Mouse (Mus musculus) cerebellum, adult 11-12 months (tissue): Measurements from ENCODE around the gene Cav1.

ENCODE experiments used
- DNase-seq: peaks from one replicate; pipeline ENCODE4 v3.0.0; 2022

Gene Cav1

GRCm38 (mm10) chr6:17305954-17306601 lies at the start of gene Cav1:
Cav1 (plus strand) TSS chr6:17306335.
- peak; percentile 6 for DNase-seq

DNA sequence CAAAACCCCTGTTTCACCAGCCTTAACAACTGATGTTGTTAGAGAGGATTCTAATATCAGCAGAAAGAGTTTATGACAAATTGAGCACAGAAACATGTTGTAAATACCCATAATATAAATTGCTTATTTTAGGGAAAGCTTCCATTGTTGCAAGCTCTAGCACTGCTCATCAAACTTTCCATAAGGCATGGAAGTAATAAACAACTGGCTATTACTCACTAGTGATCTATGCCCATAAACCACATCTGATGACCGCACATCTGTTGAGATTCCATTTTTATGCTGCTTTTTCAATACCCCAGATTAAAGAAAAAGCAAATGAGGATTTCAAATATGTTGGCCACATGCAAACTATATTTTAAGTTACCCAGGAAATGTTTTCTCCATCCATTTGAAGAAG lies 48.0 kb upstream of the Cav1 start:
- DNase-seq = no peak

- DNase-seq = no peak
Observed at GRCm38 (mm10) chr6:17258911-17259310, 47.2 kb upstream of the Cav1 start.

DNA sequence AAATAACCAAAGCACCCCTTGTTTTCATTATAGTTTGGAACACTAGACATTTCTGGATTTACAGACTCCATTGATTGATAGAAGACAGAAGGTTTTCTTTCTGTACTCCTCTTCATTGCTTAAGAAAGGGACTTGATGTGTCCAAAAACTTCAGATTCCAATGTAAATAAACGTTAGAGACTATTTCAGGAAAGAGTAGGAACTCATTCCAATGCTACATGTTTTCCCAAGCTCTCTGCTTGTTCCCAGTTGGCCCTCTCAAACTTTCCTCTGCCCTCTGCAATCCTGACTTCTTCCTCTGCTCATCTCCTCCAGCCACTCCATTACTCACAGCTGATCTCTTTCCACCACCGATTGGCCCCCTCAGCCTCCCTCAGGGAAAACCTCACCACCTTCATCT lies 43.3 kb upstream of the Cav1 start:
- DNase-seq = no peak

- no peak for DNase-seq
Observed at GRCm38 (mm10) chr6:17265043-17265442, 41.1 kb upstream of the Cav1 start.

GRCm38 (mm10) chr6:17266466-17266865 lies 39.7 kb upstream of the Cav1 start:
- DNase-seq = no peak

- no peak for DNase-seq
Observed at GRCm38 (mm10) chr6:17278366-17278765, 27.8 kb upstream of the Cav1 start.

- DNase-seq = peak; percentile 74
Observed at GRCm38 (mm10) chr6:17280939-17281756, 25.0 kb upstream of the Cav1 start, which contains the start of gene Cav2. Cav2 (plus strand) TSS chr6:17281185.

- DNase-seq = no peak
Observed at GRCm38 (mm10) chr6:17281757-17282092, 24.4 kb upstream of the Cav1 start.

- DNase-seq = no peak
Observed at GRCm38 (mm10) chr6:17282159-17282558, 24.0 kb upstream of the Cav1 start.

DNA sequence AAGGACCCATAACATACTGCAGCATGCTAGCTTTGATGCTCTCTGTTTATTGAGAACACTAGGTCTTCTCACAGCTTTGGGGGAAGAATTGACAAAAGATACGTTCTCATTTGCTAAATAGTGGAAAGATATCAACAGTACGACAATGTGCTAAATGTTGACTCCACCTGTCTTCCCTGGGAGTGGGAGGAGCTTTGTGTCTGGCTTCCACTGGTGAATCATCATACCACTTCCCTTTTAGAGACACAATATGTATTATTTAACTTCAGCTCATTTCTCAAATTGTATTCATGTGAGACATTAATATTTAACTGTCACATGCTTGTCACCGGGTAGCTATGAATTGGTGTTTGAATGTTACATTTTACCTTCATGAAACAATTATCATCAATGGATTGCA lies 22.3 kb upstream of the Cav1 start:
- no peak for DNase-seq

DNA sequence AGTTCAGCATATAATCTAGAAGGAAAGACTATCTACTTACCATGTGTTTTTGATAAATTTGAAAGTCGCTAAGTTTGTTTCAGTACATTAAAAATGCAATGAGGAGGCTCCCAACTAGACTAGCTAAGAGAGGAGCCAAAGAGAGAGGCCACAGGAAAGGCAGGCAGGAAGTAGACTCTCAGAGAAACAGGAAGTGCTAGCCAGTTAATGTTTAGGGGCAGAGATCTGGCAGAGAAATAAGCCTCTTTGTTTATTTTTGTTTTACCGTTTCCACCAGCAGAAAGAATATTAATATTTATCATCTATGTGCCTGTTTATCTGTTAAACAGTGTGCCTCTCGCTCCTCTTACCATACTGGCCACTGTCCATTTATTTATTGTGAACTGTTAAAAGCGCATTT lies 19.8 kb upstream of the Cav1 start:
- no peak for DNase-seq

DNA sequence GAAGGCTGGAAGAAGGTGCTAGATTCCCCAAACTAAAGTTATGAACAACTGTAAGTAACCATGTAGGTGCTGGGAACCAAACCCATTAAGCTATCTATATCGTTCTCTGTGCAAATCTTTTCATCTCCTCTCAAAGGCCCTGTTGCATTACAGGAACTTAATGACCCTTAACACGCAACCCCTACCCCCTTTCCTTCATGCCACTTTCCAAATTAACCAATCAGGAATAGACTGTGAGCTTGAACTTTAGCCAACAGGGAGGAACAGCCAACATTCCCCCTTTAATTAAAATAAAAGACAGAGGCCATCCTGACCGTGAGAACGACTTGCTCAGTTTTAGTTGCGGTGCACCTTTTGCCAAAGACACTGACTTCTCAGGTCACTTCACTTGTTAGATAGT lies 11.0 kb upstream of the Cav1 start:
- DNase-seq = no peak

DNA sequence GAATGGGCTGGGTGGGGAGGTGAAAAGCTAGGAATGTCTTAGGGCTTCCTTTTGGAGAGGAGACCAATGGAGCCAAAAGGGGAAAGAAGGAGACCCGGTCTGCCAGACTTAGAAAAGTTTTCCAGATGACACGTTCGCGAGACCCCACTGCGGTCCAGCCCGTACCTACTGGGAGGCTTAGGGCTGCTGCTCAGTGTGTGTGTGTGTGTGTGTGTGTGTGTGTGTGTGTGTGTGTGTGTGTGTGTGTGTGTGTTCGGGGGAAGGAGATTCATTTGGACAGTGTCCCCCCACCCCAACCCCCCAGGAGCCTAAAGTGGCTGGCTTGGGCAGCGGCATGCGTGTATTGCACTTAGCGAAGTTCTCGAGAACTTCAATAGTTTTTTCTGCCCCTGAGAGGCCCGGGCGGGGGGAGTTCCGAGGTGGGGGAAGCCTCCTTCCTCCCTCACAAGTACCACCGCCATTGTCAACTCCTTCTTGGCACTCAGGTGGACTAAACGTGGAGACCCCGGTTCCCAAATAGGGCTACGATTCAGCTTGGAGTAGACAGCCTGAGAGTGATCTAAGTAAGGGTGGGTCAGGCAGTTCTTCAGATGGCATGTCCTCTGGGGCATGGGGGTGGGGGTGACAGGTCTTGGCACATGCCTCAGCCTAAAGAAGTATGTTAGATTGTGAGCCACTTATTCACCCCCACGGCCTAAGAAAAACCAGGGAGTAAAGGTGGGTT lies 629 bp downstream of the Cav1 start:
- DNase-seq = no peak

GRCm38 (mm10) chr6:17307461-17308115 lies 1.5 kb downstream of the Cav1 start:
- no peak for DNase-seq

GRCm38 (mm10) chr6:17308661-17309060 lies 2.5 kb downstream of the Cav1 start:
- DNase-seq = no peak

DNA sequence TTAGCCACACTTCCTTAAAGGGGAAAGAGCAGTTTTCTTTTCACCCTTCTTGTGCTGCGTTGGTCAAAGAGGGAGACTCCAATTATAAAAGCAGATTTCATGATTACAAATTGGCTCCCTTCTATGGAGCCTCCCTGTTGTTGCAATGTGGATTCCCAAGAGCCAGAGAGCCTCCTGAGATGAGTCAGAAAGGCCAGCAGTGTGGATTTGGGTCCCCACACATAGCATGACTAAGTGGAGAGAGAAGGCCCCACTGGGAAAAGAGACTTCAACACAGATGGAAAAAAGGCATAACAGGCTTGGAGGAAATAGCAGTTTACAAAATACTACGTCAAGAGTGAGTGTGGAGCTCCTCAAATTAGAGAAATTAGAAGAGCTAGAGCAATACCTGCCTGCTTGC lies 3.1 kb downstream of the Cav1 start:
- no peak for DNase-seq

GRCm38 (mm10) chr6:17314241-17314640 lies 8.1 kb downstream of the Cav1 start:
- no peak for DNase-seq

DNA sequence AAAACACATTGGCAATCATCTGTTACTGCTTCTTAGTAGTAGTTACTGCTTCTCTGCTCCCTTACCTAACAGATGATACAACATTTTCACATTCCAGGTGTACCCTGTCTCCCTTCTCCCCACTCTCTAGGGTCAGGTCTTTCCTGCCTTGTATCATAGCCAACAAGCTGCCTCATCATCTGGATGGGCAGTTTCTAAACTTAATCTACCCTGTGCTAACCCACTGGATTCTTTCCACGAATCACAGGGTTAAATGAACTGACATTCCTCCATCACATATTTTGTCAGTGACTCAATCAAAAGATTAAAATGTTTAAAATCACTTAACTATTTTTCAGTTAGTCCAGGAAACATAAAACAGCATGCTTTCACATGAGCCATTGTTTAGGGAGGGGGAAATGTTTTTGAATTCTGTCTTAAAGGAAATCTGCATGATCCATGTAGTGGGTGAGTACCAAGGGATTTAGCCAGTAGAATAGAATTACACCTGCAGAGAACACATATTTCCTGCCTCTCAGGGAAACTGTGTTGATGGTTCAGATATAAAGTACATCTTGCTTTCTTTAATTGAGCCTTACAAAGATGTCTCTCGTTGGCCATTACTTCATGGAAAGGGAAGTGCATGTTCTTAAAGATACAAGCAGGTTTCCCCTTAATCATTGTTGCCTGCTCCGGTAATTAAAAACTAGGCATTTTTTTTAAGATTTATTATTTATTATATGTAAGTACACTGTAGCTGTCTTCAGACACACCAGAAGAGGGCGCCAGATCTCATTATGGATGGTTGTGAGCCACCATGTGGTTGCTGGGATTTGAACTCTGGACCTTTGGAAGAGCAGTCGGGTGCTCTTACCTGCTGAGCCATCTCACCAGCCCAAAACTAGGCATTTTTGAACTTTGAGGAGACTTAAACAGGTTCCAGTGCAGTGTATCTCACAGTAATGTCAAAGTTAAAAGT lies 8.8 kb downstream of the Cav1 start:
- DNase-seq = no peak

- no peak for DNase-seq
Observed at GRCm38 (mm10) chr6:17316294-17317166, 10.4 kb downstream of the Cav1 start.

DNA sequence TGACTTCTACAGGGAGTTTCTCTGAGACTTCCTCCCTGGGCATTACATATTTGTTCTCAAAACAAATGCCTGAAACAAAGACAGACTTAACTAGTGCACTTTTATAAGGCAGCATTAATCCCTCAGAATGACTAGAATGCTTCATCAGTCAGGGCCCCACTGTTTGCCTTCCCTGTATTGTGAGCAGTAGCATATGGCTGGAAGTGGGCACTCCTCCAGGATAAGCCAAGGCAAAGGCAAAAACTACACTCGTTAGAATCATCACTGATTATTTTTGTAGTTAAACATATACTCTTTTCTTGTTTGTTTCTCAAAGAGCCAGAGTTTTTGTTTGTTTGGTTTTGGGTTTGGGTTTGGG lies 11.0 kb downstream of the Cav1 start:
- no peak for DNase-seq
